Mouse (Mus musculus): ENCODE results near the gene Myo18a.
"Not testable (repeated sequence)": the region's sequence is repeated elsewhere in the genome, so short reads cannot be mapped to it uniquely, and the experiment has no call there.

The Myo18a gene

DNA sequence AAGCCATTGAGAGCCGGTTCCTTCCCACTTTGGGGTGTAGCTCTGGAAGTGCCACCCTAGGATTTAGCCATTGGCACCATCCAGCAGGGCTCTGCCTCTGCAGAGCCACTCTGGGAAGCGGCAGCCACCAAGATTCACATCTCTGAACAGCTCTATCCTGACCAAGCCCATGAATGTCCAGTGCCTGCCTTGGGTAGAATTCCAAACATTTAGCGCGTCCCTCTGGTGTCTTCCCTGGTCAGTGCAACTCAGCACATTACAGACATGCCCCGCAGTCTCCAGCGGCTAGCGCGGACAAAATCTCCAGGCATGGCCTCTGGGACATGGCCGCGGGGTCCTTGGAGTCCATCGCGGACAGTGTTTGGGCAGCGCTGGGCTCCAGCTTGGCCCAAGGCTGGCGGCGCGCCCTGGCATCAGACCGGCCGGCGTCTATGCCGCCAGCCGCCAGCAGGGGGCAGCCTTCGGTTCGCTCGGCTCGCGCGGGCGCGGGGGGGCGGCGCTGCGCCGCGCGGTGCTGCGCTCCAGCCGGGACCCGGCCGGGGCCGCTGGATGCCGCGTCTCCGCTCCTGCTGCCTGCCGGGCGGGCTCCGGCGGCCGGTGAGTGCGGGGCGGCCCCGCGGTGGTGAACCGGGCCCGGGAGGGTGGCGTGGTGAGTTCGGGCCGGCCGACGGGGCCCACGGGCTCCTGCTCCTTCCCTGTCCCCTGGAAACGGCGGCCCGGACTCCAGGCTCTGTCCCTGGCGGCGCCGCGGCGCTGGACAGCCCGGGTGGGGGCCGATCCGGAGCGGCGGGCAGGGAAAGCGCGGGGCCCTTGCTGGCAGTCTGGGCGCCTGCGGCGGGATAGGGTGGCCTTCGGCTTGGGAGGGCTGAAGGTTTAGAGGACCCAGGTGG is at the start of gene Myo18a:
Myo18a (plus strand) TSS at position 464 of the 890 bp plus-strand sequence.
- peak; percentile 59 for ATAC-seq (ENCODE audit: low TSS enrichment)

DNA sequence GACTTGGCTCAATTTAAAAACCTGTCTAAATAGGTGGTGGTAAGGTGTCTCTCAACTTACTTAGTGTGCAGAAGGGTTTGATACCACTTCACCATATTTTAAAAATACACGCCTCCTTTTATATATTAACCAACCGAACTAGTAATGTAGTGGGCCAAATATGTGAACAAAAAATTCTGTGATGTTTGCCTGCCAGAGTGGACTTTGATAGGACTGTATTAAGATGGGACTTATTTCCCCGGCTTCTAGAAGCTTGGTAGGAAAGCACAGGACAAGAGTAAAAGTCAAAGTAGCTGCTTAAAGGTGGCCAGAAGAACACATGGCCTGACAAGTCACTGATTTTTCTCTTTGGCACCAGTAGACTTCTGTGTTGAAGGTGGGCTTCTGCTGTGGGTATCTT is 49.3 kb upstream of the Myo18a start:
- ATAC-seq (ENCODE audit: low TSS enrichment): no peak

GRCm38 (mm10) chr11:77719055-77719454 is 44.0 kb upstream of the Myo18a start:
- ATAC-seq (ENCODE audit: low TSS enrichment): no peak

GRCm38 (mm10) chr11:77721389-77721788 is 41.7 kb upstream of the Myo18a start:
- ATAC-seq (ENCODE audit: low TSS enrichment): no peak

GRCm38 (mm10) chr11:77724766-77725165 is 38.3 kb upstream of the Myo18a start:
- ATAC-seq (ENCODE audit: low TSS enrichment): no peak

- no peak for ATAC-seq (ENCODE audit: low TSS enrichment)
These were observed 37.9 kb upstream of the Myo18a start, which contains the start of gene Cryba1 for GRCm38 (mm10) chr11:77725183-77725582. Gene Cryba1 (minus strand): TSS chr11:77725283.

- no peak for ATAC-seq (ENCODE audit: low TSS enrichment)
These were observed 34.5 kb upstream of the Myo18a start for GRCm38 (mm10) chr11:77728587-77728986.

GRCm38 (mm10) chr11:77737289-77737688 is 25.8 kb upstream of the Myo18a start:
- ATAC-seq (ENCODE audit: low TSS enrichment): peak; percentile 76

- no peak for ATAC-seq (ENCODE audit: low TSS enrichment)
These were observed 24.5 kb upstream of the Myo18a start for GRCm38 (mm10) chr11:77738555-77738954.

DNA sequence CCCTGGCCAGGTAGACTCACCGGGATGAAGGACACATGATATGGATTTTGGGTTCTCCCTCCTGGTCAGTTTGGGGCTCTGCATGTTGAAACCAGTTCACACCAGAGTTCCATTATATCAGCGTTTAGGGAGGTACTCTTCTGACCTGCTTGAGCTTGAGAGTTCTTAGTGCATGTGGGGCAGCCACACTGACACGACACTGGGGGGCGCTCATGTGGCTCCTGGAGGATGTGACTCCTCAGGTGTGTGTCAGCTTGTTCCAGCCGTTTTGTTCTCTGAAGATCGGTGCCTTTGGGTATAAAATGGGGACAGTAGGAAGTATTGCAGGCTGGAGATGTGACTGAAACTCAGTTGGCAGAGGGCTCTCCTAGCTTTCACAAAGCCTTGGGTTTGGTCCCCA is 19.1 kb upstream of the Myo18a start:
- ATAC-seq (ENCODE audit: low TSS enrichment): no peak; the same call in 1 of the 2 replicates

- ATAC-seq (ENCODE audit: low TSS enrichment): no peak
These were observed 16.4 kb upstream of the Myo18a start for GRCm38 (mm10) chr11:77746652-77747051.

- not testable (repeated sequence) for ATAC-seq (ENCODE audit: low TSS enrichment)
These were observed 15.9 kb upstream of the Myo18a start for GRCm38 (mm10) chr11:77747103-77747502.

DNA sequence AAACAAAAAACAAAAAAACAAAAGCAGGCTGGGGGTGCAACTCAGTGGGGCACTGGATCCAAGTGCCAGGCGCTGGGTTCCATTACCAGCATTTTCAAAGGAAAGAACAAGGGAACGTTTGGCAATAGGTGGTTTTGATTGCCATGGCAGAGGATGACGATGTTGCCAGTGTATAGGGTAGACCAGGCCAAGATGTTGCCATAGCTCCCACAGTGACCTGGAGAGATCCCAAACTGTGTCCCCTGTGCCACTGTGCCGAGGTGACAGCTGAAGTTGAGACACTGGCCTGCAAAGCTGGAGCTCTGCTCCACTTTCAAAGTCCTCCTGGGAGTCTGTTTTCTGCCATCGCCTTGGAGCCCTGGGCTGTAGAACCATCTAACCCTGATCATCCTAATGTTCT is 14.1 kb upstream of the Myo18a start:
- ATAC-seq (ENCODE audit: low TSS enrichment): no peak

DNA sequence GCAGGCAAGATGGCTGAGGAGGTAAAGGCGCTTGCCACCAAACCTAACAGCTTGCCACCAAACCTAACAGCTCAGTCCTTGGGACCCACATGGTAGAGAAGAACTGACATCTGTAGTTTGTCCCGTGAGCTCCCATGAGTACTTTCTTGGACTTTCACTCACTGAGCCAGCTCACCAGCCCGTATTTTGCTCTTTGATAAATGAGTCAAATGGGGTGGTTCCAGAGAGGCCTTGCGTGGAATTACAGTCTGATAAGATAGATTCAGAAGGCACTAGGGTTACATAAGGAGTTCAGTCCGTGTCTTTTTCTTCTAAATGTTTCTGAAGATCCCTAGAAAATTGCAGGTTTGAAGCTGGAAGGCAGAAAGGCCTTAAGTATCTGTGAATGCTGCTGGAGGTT is 10.5 kb upstream of the Myo18a start:
- ATAC-seq (ENCODE audit: low TSS enrichment): no peak

DNA sequence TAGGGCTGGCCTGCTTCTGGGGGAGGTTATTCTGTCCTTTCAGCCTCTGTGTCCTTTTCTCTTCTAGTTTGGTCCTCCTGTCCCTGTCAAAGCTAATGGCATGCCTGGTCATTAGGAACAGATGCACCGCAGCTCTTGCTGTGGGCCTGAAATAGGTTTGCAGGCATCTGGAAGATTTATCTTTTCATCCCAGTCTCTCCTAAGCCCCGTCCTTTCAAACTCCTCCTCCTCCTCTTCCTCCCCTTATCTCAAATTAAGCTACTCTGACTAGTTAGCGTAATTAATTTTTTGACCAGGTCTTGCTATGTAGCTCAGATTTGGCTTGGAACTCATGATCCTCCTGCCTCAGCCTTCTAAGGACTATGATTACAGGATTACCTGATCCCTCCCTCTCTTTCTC is 9.6 kb upstream of the Myo18a start:
- ATAC-seq (ENCODE audit: low TSS enrichment): no peak

GRCm38 (mm10) chr11:77760031-77760430 is 3.0 kb upstream of the Myo18a start:
- ATAC-seq (ENCODE audit: low TSS enrichment): no peak

GRCm38 (mm10) chr11:77763673-77764340 is 761 bp downstream of the Myo18a start:
- ATAC-seq (ENCODE audit: low TSS enrichment): 0 out of 2 replicates have a peak, but pooled peaks have one; percentile 8

- peak; percentile 50; the same call in 1 of the 2 replicates for ATAC-seq (ENCODE audit: low TSS enrichment)
These were observed 1.8 kb downstream of the Myo18a start for GRCm38 (mm10) chr11:77764694-77765458.

- no peak for ATAC-seq (ENCODE audit: low TSS enrichment)
These were observed 2.4 kb downstream of the Myo18a start for GRCm38 (mm10) chr11:77765459-77765777.

GRCm38 (mm10) chr11:77766351-77767001 is 3.4 kb downstream of the Myo18a start:
- peak; percentile 42 for ATAC-seq (ENCODE audit: low TSS enrichment)

DNA sequence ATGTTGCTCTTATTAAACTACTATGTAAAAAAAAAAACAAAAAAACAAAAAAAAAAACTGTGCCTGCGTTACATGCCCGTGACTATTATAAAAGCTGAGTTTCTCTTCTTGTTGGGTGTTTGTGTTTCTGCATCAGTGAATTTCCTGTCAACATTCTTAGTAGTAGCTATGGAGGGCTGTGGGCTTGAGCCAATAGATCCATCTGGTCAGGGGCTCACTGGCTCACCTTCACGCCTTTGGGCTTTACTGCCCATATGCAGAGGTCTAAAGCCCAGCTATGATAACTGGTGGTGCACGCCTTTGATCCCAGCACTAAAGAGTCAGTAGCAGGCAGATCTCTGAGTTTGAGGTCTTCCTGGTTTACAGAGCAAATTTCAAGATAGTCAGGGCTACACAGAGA is 6.5 kb downstream of the Myo18a start:
- ATAC-seq (ENCODE audit: low TSS enrichment): no peak

GRCm38 (mm10) chr11:77770346-77770745 is 7.3 kb downstream of the Myo18a start:
- no peak for ATAC-seq (ENCODE audit: low TSS enrichment)

Data from frontal cortex, adult (tissue).